Comparison of ENCODE assay signal across 10 mouse cellular contexts in the genomic region with DNA sequence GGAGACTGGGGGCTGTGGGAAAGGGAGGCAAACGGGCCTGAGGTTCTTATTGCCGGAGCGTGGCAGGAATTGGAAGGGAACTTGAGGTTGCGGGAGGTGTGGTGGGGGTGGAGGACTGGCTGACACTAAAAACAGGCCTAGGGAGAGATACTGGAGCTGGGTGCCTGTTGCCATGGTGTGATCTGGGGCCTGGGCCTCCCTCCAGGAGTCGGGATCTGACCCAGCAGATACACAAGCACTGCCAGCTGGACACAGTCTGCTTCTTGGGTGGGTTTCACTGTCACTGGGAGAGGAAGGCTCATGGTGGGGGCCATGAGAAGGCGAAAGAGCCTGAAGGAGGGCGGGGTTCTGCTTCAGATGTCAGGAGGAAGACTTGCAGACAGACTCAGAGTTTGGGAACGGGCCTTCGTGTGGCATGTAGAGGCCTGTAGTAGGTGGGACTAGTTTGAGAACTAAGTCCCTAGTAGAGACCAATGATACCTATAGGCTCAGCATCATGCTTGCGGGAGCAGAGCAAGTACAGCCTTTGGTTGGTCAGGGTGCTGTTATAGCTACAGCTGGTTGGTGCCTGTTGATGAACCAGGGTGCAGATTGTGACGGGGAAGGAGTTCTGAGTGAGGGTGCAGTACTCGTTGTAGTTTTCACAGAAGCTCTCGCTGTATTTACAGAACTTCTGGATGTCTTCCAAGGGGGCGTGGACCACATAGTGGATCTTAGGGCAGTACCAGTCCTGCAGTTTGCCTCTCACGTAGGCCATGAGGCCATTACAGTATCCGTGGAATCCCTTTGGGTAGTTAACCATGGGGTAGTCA. TPM values are rescaled to one million over a fixed set of nuclear protein-coding genes. Genes with fewer than 3 reads are reported as not detected.
DNase-seq lines count a peak whose midpoint lies in the region; ATAC-seq and TF ChIP-seq lines count a peak whose summit lies in the region.
"Had no signal": no experiment of that assay in that cellular context is flagged by ENCODE, and none has a peak within 500 bp of the region (broad histone marks: within the 10 kb centered on the region; RNA-seq: fewer than 3 reads in every experiment).

No protein-coding gene starts in this region.

- H3K27me3 ChIP-seq in lung, embryonic 14.5 days (ENCODE audit: insufficient read depth, low read length), result no peaks in the 10 kb centered on the region
- no peaks in the 10 kb centered on the region for H3K27me3 ChIP-seq in stomach, embryonic 16.5 days (ENCODE audit: control insufficient read depth, insufficient read depth, low read length)
- H3K27me3 ChIP-seq: midbrain, embryonic 12.5 days; Patski had no signal

- no peaks in the 10 kb centered on the region for H3K36me3 ChIP-seq in lung, embryonic 14.5 days (ENCODE audit: insufficient read depth)
- no peaks in the 10 kb centered on the region for H3K36me3 ChIP-seq in stomach, embryonic 16.5 days (ENCODE audit: control insufficient read depth, insufficient read depth, low read length)
- H3K36me3 ChIP-seq: midbrain, embryonic 12.5 days had no signal

- TF ChIP-seq CTCF in lung, embryonic 14.5 days (IDR thresholded peaks at IDR 0.05; ENCODE audit: low read depth), result no peak

- H3K9me3 ChIP-seq in lung, embryonic 14.5 days (ENCODE audit: low read depth, low read length), result no peaks in the 10 kb centered on the region
- H3K9me3 ChIP-seq in stomach, embryonic 16.5 days (replicated peaks; ENCODE audit: control insufficient read depth, low read length), result no peaks in the 10 kb centered on the region
- H3K9me3 ChIP-seq: midbrain, embryonic 12.5 days had no signal

- DNase-seq in layer of hippocampus, adult 11-12 months (ENCODE audit: low spot score), result peak; percentile 55
- no peak for DNase-seq in layer of hippocampus, adult 9-10 months (ENCODE audit: low spot score)
- peak; percentile 52 to 62 for DNase-seq in frontal cortex, postnatal 36 days (ENCODE audit: low spot score in 2 of 2)
- peak; percentile 67 for DNase-seq in heart, postnatal 25 days (ENCODE audit: low spot score)
- DNase-seq in lung, embryonic 14.5 days, result peak; percentile 62
- DNase-seq in urinary bladder, postnatal 10 days (ENCODE audit: low spot score), result no peak
- DNase-seq in embryo, embryonic 10 days (ENCODE audit: low spot score), result no peak

- H3K4me2 ChIP-seq in lung, embryonic 14.5 days, result no peak overlapping the region
- no peak overlapping the region for H3K4me2 ChIP-seq in stomach, embryonic 16.5 days (ENCODE audit: low read depth, low read length)
- H3K4me2 ChIP-seq: midbrain, embryonic 12.5 days had no signal

- 61% methylated on average over 16 of the region's 16 CpGs for WGBS in lung, embryonic 14.5 days
- WGBS in stomach, embryonic 16.5 days, result 47% methylated on average over 16 of the region's 16 CpGs

- H3K4me1 ChIP-seq in lung, embryonic 14.5 days (ENCODE audit: insufficient read depth), result peaks cover 11% of the 10 kb centered on the region
- peaks cover 17% of the 10 kb centered on the region for H3K4me1 ChIP-seq in stomach, embryonic 16.5 days (ENCODE audit: control insufficient read depth, insufficient read depth, low read length)
- H3K4me1 ChIP-seq: midbrain, embryonic 12.5 days had no signal

- H3K4me3 ChIP-seq in lung, embryonic 14.5 days (ENCODE audit: low read depth, low read length), result no peak overlapping the region
- no peak overlapping the region for H3K4me3 ChIP-seq in stomach, embryonic 16.5 days (replicated peaks; ENCODE audit: low read length)
- H3K4me3 ChIP-seq: midbrain, embryonic 12.5 days had no signal

- 0 out of 2 replicates have a peak overlapping the region, but pooled peaks have one; percentile 47 for H3K27ac ChIP-seq in lung, embryonic 14.5 days (ENCODE audit: low read depth)
- peak overlapping the region; percentile 74 for H3K27ac ChIP-seq in stomach, embryonic 16.5 days (ENCODE audit: low read length)
- H3K27ac ChIP-seq: midbrain, embryonic 12.5 days had no signal

- ATAC-seq in lung, embryonic 14.5 days (ENCODE audit: insufficient read depth), result peak; percentile 85
- peak; percentile 88 for ATAC-seq in stomach, embryonic 16.5 days (ENCODE audit: insufficient read depth, low FRiP score)
- ATAC-seq: Patski had no signal

- intact Hi-C loops in heart, postnatal 25 days (cut with DNase I), result no loop called here

- H3K9ac ChIP-seq in lung, embryonic 14.5 days, result no peak overlapping the region
- H3K9ac ChIP-seq in stomach, embryonic 16.5 days (ENCODE audit: low read length), result peak overlapping the region; percentile 28; the same call in 1 of the 2 replicates
- H3K9ac ChIP-seq: midbrain, embryonic 12.5 days had no signal

RNA-seq across cellular contexts. Expression of a gene that starts 0.6 kb away (rescaled TPM):
- total RNA-seq in heart, postnatal 25 days (2021), result not detected
- polyA plus RNA-seq in lung, embryonic 14.5 days (2014; fragmentation: Nextera tagmentation; extraction: Ambion mirVana), result not detected in 2 replicates
- polyA plus RNA-seq in stomach, embryonic 16.5 days (2015; fragmentation: Nextera tagmentation; extraction: Ambion mirVana), result not detected in 2 replicates
- polyA plus RNA-seq: midbrain, embryonic 12.5 days; Patski had no signal

RNA-seq across cellular contexts. Expression of a gene that starts 3.7 kb away (rescaled TPM):
- total RNA-seq in heart, postnatal 25 days (2021), result not detected
- not detected in 2 replicates for polyA plus RNA-seq in lung, embryonic 14.5 days (2014; fragmentation: Nextera tagmentation; extraction: Ambion mirVana)
- not detected in 2 replicates for polyA plus RNA-seq in stomach, embryonic 16.5 days (2015; fragmentation: Nextera tagmentation; extraction: Ambion mirVana)
- polyA plus RNA-seq: midbrain, embryonic 12.5 days; Patski had no signal

RNA-seq across cellular contexts. Expression of a gene that starts 8.0 kb away (rescaled TPM):
- 1,000 to 10,000 TPM; 1,299 to 1,387 TPM for total RNA-seq in heart, postnatal 25 days (2021)
- polyA plus RNA-seq in lung, embryonic 14.5 days (2014; fragmentation: Nextera tagmentation; extraction: Ambion mirVana), result 22.7 and 24.0 TPM in 2 replicates
- 125 and 143 TPM in 2 replicates for polyA plus RNA-seq in stomach, embryonic 16.5 days (2015; fragmentation: Nextera tagmentation; extraction: Ambion mirVana)

RNA-seq across cellular contexts. Expression of a gene that starts 29.3 kb away (rescaled TPM):
- under 1 TPM in 1 of 2 experiments, not detected in 1; 0.36 TPM for total RNA-seq in heart, postnatal 25 days (2021)
- 0.07 and 0.42 TPM in 2 replicates for polyA plus RNA-seq in lung, embryonic 14.5 days (2014; fragmentation: Nextera tagmentation; extraction: Ambion mirVana)
- 0.89 and 0.98 TPM in 2 replicates for polyA plus RNA-seq in stomach, embryonic 16.5 days (2015; fragmentation: Nextera tagmentation; extraction: Ambion mirVana)

RNA-seq across cellular contexts. Expression of a gene that starts 37.3 kb away (rescaled TPM):
- 10 to 100 TPM; 19.8 to 20.9 TPM for total RNA-seq in heart, postnatal 25 days (2021)
- polyA plus RNA-seq in lung, embryonic 14.5 days (2014; fragmentation: Nextera tagmentation; extraction: Ambion mirVana), result 32.4 and 38.4 TPM in 2 replicates
- 49.7 and 57.7 TPM in 2 replicates for polyA plus RNA-seq in stomach, embryonic 16.5 days (2015; fragmentation: Nextera tagmentation; extraction: Ambion mirVana)

Comparison
In these comparisons a context has a peak if more than half of its experiments do, and no peak if none do; other contexts are left out.
1. DNase-seq: peak in layer of hippocampus, adult 11-12 months (single experiment), frontal cortex, postnatal 36 days (2 of 2), heart, postnatal 25 days (single experiment) and lung, embryonic 14.5 days (single experiment); none in layer of hippocampus, adult 9-10 months (single experiment), urinary bladder, postnatal 10 days (single experiment) and embryo, embryonic 10 days (single experiment).